Mouse (Mus musculus): Measurements from ENCODE around the gene Des. TPM values are rescaled to one million over a fixed set of nuclear protein-coding genes. Genes with fewer than 3 reads are reported as not detected.

Des gene
- total and polyA plus RNA-seq, 3 experiments = 16.6 to 31.8 (median 17.2) TPM

DNA sequence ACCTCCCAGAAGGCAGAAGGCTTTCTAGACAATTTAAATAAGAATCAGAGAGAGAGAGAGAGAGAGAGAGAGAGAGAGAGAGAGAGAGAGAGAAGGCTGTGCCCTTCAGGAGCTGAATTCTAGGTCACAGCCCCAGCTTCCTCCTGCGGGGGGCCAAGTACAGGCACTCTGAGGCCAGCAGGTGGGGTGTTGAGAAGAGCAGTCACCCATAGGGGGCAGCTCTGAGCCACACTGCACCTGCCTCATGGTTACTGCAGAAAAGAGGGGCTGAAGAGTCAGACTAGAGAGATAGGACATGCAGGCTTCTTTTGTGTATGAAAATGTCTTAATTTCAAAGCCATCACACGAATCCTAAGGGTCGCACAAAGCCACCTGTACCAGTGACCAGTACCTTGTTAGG lies 53.6 kb downstream of the Des start:
- no peak for DNase-seq

Other genes with a start within 250 kb of the Des start
- 1 to 10 TPM; 5.7 to 8.8 TPM for gene Nhej1, start 235.1 kb upstream of the Des start, total RNA-seq (2021)
- gene Nhej1, start 235.1 kb upstream of the Des start, polyA plus RNA-seq (2012; rRNA removed) = 3.4 and 3.5 TPM in 2 replicates
- under 1 TPM; 0.23 to 0.41 TPM for gene Slc23a3, start 226.4 kb upstream of the Des start, total RNA-seq (2021)
- gene Slc23a3, start 226.4 kb upstream of the Des start, polyA plus RNA-seq (2012; rRNA removed) = 0.36 and 0.46 TPM in 2 replicates
- gene Cnppd1, start 217.6 kb upstream of the Des start, total RNA-seq (2021) = 10 to 100 TPM; 27.3 to 33.9 TPM
- gene Cnppd1, start 217.6 kb upstream of the Des start, polyA plus RNA-seq (2012; rRNA removed) = 36.3 and 37.6 TPM in 2 replicates
- gene Retreg2, start 217.6 kb upstream of the Des start, total RNA-seq (2021) = 100 to 1,000 TPM in 1 of 2 experiments, 10 to 100 TPM in 1; 80.4 to 101 TPM
- gene Retreg2, start 217.6 kb upstream of the Des start, polyA plus RNA-seq (2012; rRNA removed) = 127 and 143 TPM in 2 replicates
- 10 to 100 TPM; 33.1 to 36.8 TPM for gene Zfand2b, start 191.7 kb upstream of the Des start, total RNA-seq (2021)
- 63.1 and 68.5 TPM in 2 replicates for gene Zfand2b, start 191.7 kb upstream of the Des start, polyA plus RNA-seq (2012; rRNA removed)
- gene Abcb6, start 179.9 kb upstream of the Des start, total RNA-seq (2021) = 10 to 100 TPM; 24.2 to 31.7 TPM
- 23.2 and 23.3 TPM in 2 replicates for gene Abcb6, start 179.9 kb upstream of the Des start, polyA plus RNA-seq (2012; rRNA removed)
- gene Ankzf1, start 168.2 kb upstream of the Des start, total RNA-seq (2021) = 10 to 100 TPM; 14.1 to 14.4 TPM
- gene Ankzf1, start 168.2 kb upstream of the Des start, polyA plus RNA-seq (2012; rRNA removed) = 11.5 and 13.3 TPM in 2 replicates
- gene Atg9a, start 168.1 kb upstream of the Des start, total RNA-seq (2021) = 10 to 100 TPM; 41.7 to 44.5 TPM
- gene Atg9a, start 168.1 kb upstream of the Des start, polyA plus RNA-seq (2012; rRNA removed) = 78.5 and 89.9 TPM in 2 replicates
- gene Glb1l, start 149.5 kb upstream of the Des start, total RNA-seq (2021) = 10 to 100 TPM; 16.0 to 23.1 TPM
- gene Glb1l, start 149.5 kb upstream of the Des start, polyA plus RNA-seq (2012; rRNA removed) = 7.4 and 7.7 TPM in 2 replicates
- gene Stk16, start 149.5 kb upstream of the Des start, total RNA-seq (2021) = 100 to 1,000 TPM; 106 to 109 TPM
- gene Stk16, start 149.5 kb upstream of the Des start, polyA plus RNA-seq (2012; rRNA removed) = 228 and 249 TPM in 2 replicates
- 10 to 100 TPM; 55.4 to 73.0 TPM for gene Tuba4a, start 140.5 kb upstream of the Des start, total RNA-seq (2021)
- 10.8 and 11.2 TPM in 2 replicates for gene Tuba4a, start 140.5 kb upstream of the Des start, polyA plus RNA-seq (2012; rRNA removed)
- not detected for gene A630095N17Rik, start 128.2 kb upstream of the Des start, total RNA-seq (2021)
- gene A630095N17Rik, start 128.2 kb upstream of the Des start, polyA plus RNA-seq (2012; rRNA removed) = not detected in 2 replicates
- 100 to 1,000 TPM in 1 of 2 experiments, 10 to 100 TPM in 1; 89.1 to 111 TPM for gene Dnajb2, start 123.9 kb upstream of the Des start, total RNA-seq (2021)
- 52.8 and 58.4 TPM in 2 replicates for gene Dnajb2, start 123.9 kb upstream of the Des start, polyA plus RNA-seq (2012; rRNA removed)
- gene Ptprn, start 95.8 kb upstream of the Des start, total RNA-seq (2021) = 10 to 100 TPM; 43.6 to 83.6 TPM
- 41.5 and 52.0 TPM in 2 replicates for gene Ptprn, start 95.8 kb upstream of the Des start, polyA plus RNA-seq (2012; rRNA removed)
- 100 to 1,000 TPM; 127 to 192 TPM for gene Resp18, start 81.9 kb upstream of the Des start, total RNA-seq (2021)
- 46.3 and 69.6 TPM in 2 replicates for gene Resp18, start 81.9 kb upstream of the Des start, polyA plus RNA-seq (2012; rRNA removed)
- gene Dnpep, start 42.3 kb upstream of the Des start, total RNA-seq (2021) = 100 to 1,000 TPM in 1 of 2 experiments, 10 to 100 TPM in 1; 85.2 to 100 TPM
- gene Dnpep, start 42.3 kb upstream of the Des start, polyA plus RNA-seq (2012; rRNA removed) = 149 and 179 TPM in 2 replicates
- gene Speg, start 15.0 kb downstream of the Des start, total RNA-seq (2021) = 10 to 100 TPM in 1 of 2 experiments, 1 to 10 TPM in 1; 9.9 to 15.2 TPM
- 56.5 and 93.7 TPM in 2 replicates for gene Speg, start 15.0 kb downstream of the Des start, polyA plus RNA-seq (2012; rRNA removed)
- gene Gmppa, start 75.6 kb downstream of the Des start, total RNA-seq (2021) = 10 to 100 TPM; 69.1 to 77.7 TPM
- gene Gmppa, start 75.6 kb downstream of the Des start, polyA plus RNA-seq (2012; rRNA removed) = 137 and 189 TPM in 2 replicates
- 1 to 10 TPM; 3.7 to 6.8 TPM for gene Asic4, start 90.1 kb downstream of the Des start, total RNA-seq (2021)
- 9.5 and 13.6 TPM in 2 replicates for gene Asic4, start 90.1 kb downstream of the Des start, polyA plus RNA-seq (2012; rRNA removed)
- gene Chpf, start 119.0 kb downstream of the Des start, total RNA-seq (2021) = 10 to 100 TPM; 50.9 to 57.8 TPM
- gene Chpf, start 119.0 kb downstream of the Des start, polyA plus RNA-seq (2012; rRNA removed) = 250 and 268 TPM in 2 replicates
- 1 to 10 TPM; 2.5 to 2.8 TPM for gene Tmem198, start 119.2 kb downstream of the Des start, total RNA-seq (2021)
- gene Tmem198, start 119.2 kb downstream of the Des start, polyA plus RNA-seq (2012; rRNA removed) = 15.0 and 17.4 TPM in 2 replicates
- 10 to 100 TPM; 35.9 to 56.6 TPM for gene Obsl1, start 146.1 kb downstream of the Des start, total RNA-seq (2021)
- gene Obsl1, start 146.1 kb downstream of the Des start, polyA plus RNA-seq (2012; rRNA removed) = 81.5 and 101 TPM in 2 replicates
- 10 to 100 TPM; 15.0 to 38.5 TPM for gene Inha, start 146.7 kb downstream of the Des start, total RNA-seq (2021)
- gene Inha, start 146.7 kb downstream of the Des start, polyA plus RNA-seq (2012; rRNA removed) = 193 and 227 TPM in 2 replicates
- gene Stk11ip, start 161.2 kb downstream of the Des start, total RNA-seq (2021) = 10 to 100 TPM; 16.6 to 19.3 TPM
- gene Stk11ip, start 161.2 kb downstream of the Des start, polyA plus RNA-seq (2012; rRNA removed) = 59.5 and 66.7 TPM in 2 replicates
- 100 to 1,000 TPM in 1 of 2 experiments, 10 to 100 TPM in 1; 90.4 to 111 TPM for gene Slc4a3, start 185.9 kb downstream of the Des start, total RNA-seq (2021)
- 340 and 381 TPM in 2 replicates for gene Slc4a3, start 185.9 kb downstream of the Des start, polyA plus RNA-seq (2012; rRNA removed)

All from adrenal gland, adult 2 months (tissue).